Mouse (Mus musculus) hindlimb bud, embryonic 11.5 days (tissue): ENCODE results near the gene Gm5936.
"Not testable (repeated sequence)": the region's sequence is repeated elsewhere in the genome, so short reads cannot be mapped to it uniquely, and the experiment has no call there.

Source experiments
- DNase-seq: peaks from one replicate; pipeline ENCODE4 v3.0.0-alpha.2; 2012; ENCODE audit warnings: low read depth, low spot score; ENCODE audit errors: extremely low spot score

Gene Gm5936

GRCm38 (mm10) chrX:74836842-74837522, at the start of gene Gm5936:
Gene Gm5936, plus strand, starts transcription at chrX:74837196.
- DNase-seq = not testable (repeated sequence)

- not testable (repeated sequence) for DNase-seq
Observed at GRCm38 (mm10) chrX:74856104-74856503, 19.1 kb downstream of the Gm5936 start.

GRCm38 (mm10) chrX:74880123-74880522, 43.1 kb downstream of the Gm5936 start:
- not testable (repeated sequence) for DNase-seq
